34 mouse cellular contexts compared by ENCODE assay signal in the genomic region with DNA sequence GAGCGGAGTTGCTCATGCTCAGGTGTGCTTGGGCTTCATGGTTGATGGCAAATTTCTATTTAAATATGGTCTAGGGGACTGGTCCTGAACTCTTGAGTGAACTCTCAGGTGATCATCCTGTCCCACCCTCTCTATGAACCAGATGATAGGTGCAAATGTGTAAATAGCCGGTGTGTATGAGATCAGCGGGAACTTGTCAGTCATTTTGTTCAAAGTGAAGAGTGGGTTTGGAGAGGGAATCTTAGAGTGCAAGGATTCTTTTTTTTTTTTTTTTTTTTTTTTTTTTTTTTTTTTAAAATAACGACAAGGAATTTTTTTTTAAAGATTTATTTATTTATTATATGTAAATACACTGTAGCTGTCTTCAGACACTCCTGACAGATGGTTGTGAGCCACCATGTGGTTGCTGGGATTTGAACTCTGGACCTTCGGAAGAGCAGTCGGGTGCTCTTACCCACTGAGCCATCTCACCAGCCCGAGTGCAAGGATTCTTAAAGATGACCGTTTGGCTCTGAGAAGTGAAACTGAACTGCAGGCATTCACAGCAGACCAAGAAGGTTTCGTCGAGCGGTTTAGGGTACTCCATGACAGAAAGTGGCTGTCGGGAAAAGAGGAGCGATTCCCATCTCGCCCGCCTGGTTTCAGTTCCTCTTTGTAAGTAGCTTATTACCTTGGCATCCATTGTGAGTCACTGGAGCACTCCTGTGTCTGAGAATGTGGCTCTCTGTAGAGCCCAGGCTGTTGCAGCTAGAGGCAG. TPM values are rescaled to one million over a fixed set of nuclear protein-coding genes. Genes with fewer than 3 reads are reported as not detected.
A peak's percentile ranks its signal among the peaks of the same experiment; 100 is the strongest.
DNase-seq lines count a peak whose midpoint lies in the region; ATAC-seq and TF ChIP-seq lines count a peak whose summit lies in the region.
"Had no signal": no experiment of that assay in that cellular context is flagged by ENCODE, and none has a peak within 500 bp of the region (broad histone marks: within the 10 kb centered on the region; RNA-seq: fewer than 3 reads in every experiment).

No protein-coding gene starts in this region.

- no peak overlapping the region for H3K4me2 ChIP-seq in liver, postnatal 0 days (ENCODE audit: low read depth, low read length)
- no peak overlapping the region for H3K4me2 ChIP-seq in liver, embryonic 12.5 days
- H3K4me2 ChIP-seq: embryonic facial prominence, embryonic 13.5 days; heart, embryonic 15.5 days; intestine, embryonic 15.5 days; limb, embryonic 13.5 days; liver, embryonic 11.5 days; midbrain, embryonic 15.5 days; neural tube, embryonic 12.5 days; stomach, embryonic 15.5 days had no signal

- no peaks in the 10 kb centered on the region for H3K9me3 ChIP-seq in liver, postnatal 0 days (ENCODE audit: low read length)
- no peaks in the 10 kb centered on the region for H3K9me3 ChIP-seq in liver, embryonic 12.5 days (replicated peaks)
- H3K9me3 ChIP-seq in E14TG2a.4 (ENCODE audit: low read length), result no peaks in the 10 kb centered on the region
- H3K9me3 ChIP-seq: embryonic facial prominence, embryonic 13.5 days; heart, embryonic 15.5 days; intestine, embryonic 15.5 days; limb, embryonic 13.5 days; midbrain, embryonic 10.5 days; midbrain, embryonic 15.5 days; neural tube, embryonic 12.5 days; stomach, embryonic 15.5 days had no signal

- H3K4me1 ChIP-seq in liver, postnatal 0 days (ENCODE audit: insufficient read depth), result no peaks in the 10 kb centered on the region
- peaks cover 29% of the 10 kb centered on the region for H3K4me1 ChIP-seq in liver, embryonic 12.5 days
- peaks cover 30% of the 10 kb centered on the region for H3K4me1 ChIP-seq in E14TG2a.4 (replicated peaks; ENCODE audit: low read depth, low read length)
- H3K4me1 ChIP-seq: heart, embryonic 15.5 days had no signal

- 0 out of 2 replicates have a peak, but pooled peaks have one; percentile 17 for ATAC-seq in liver, postnatal 0 days
- no peak for ATAC-seq in liver, embryonic 12.5 days
- peak; percentile 65 for ATAC-seq in megakaryocyte progenitor cell, adult 5-6 weeks (replicated peaks; ENCODE audit: poor library complexity)
- ATAC-seq in CD4-positive, CD25-positive, alpha-beta regulatory T cell, adult 4 months, result no peak
- ATAC-seq: activated CD4-positive, CD25-positive, alpha-beta regulatory T cell, adult 4 months; forebrain, embryonic 16.5 days; hindbrain, embryonic 16.5 days; intestine, embryonic 15.5 days; midbrain, embryonic 15.5 days had no signal

- H3K36me3 ChIP-seq in liver, postnatal 0 days (replicated peaks; ENCODE audit: insufficient read depth, low read length), result peaks cover 31% of the 10 kb centered on the region
- peaks cover 90% of the 10 kb centered on the region for H3K36me3 ChIP-seq in liver, embryonic 12.5 days
- peaks cover 53% of the 10 kb centered on the region for H3K36me3 ChIP-seq in E14TG2a.4 (ENCODE audit: insufficient read depth, low read length)

- H3K27ac ChIP-seq in liver, postnatal 0 days (ENCODE audit: low read depth), result no peak overlapping the region
- no peak overlapping the region for H3K27ac ChIP-seq in liver, embryonic 12.5 days
- H3K27ac ChIP-seq: embryonic facial prominence, embryonic 13.5 days; heart, embryonic 15.5 days; intestine, embryonic 15.5 days; limb, embryonic 13.5 days; macrophage; midbrain, embryonic 10.5 days; midbrain, embryonic 15.5 days; neural tube, embryonic 12.5 days; stomach, embryonic 15.5 days had no signal

- TF ChIP-seq CTCF in liver, postnatal 0 days (IDR thresholded peaks at IDR 0.05; ENCODE audit: low read depth), result no peak
- TF ChIP-seq CTCF in E14TG2a.4 (conservative IDR thresholded peaks at IDR 0.05; ENCODE audit: low read length), result no peak

- H3K4me3 ChIP-seq in liver, postnatal 0 days (ENCODE audit: low read depth, low read length), result no peak overlapping the region
- no peak overlapping the region for H3K4me3 ChIP-seq in liver, embryonic 12.5 days
- H3K4me3 ChIP-seq in E14TG2a.4 (replicated peaks; ENCODE audit: low read length), result 0 out of 2 replicates have a peak overlapping the region, but pooled peaks have one; percentile 20
- H3K4me3 ChIP-seq: embryonic facial prominence, embryonic 13.5 days; gastrocnemius, adult 2 months; heart, embryonic 15.5 days; intestine, embryonic 15.5 days; left cerebral cortex, adult 2 months; limb, embryonic 13.5 days; midbrain, embryonic 10.5 days; midbrain, embryonic 15.5 days; myocyte; neural tube, embryonic 12.5 days; stomach, embryonic 15.5 days had no signal

- no peak for DNase-seq in liver, postnatal 0 days
- peak; percentile 48 for DNase-seq in R1 (ENCODE audit: low read depth, low spot score)
- DNase-seq in thymus, postnatal 10 days (ENCODE audit: low spot score in 2 of 2), result no peak
- DNase-seq in right cerebral cortex, adult 18-20 months, result no peak
- DNase-seq: adrenal gland, postnatal 10 days; B cell, adult 2 months; cerebellum, adult 9-10 months; cerebellum, postnatal 36 days; embryo, embryonic 11 days; gastrocnemius, adult 2 months; gastrocnemius, postnatal 36 days; kidney, adult 9 months; kidney, postnatal 14 days; lung, adult 18-20 months; thymus, postnatal 14 days had no signal

- no peak overlapping the region for H3K9ac ChIP-seq in liver, postnatal 0 days (replicated peaks)
- H3K9ac ChIP-seq in liver, embryonic 12.5 days, result no peak overlapping the region
- H3K9ac ChIP-seq: embryonic facial prominence, embryonic 13.5 days; heart, embryonic 15.5 days; intestine, embryonic 15.5 days; limb, embryonic 13.5 days; midbrain, embryonic 15.5 days; neural tube, embryonic 12.5 days; stomach, embryonic 15.5 days had no signal

- WGBS in liver, postnatal 0 days (ENCODE audit: insufficient replicate concordance), result 84% methylated on average over 15 of the region's 15 CpGs
- WGBS in liver, embryonic 12.5 days (ENCODE audit: insufficient replicate concordance), result 81% methylated on average over 15 of the region's 15 CpGs

- no peak for TF ChIP-seq EP300 in liver, postnatal 0 days (IDR thresholded peaks at IDR 0.05; ENCODE audit: low read depth)

- no peaks in the 10 kb centered on the region for H3K27me3 ChIP-seq in liver, postnatal 0 days (ENCODE audit: insufficient read depth, low read length)
- no peaks in the 10 kb centered on the region for H3K27me3 ChIP-seq in liver, embryonic 12.5 days (replicated peaks)
- H3K27me3 ChIP-seq in E14TG2a.4 (ENCODE audit: insufficient read depth, low read length), result no peaks in the 10 kb centered on the region
- H3K27me3 ChIP-seq: embryonic facial prominence, embryonic 13.5 days; heart, embryonic 15.5 days; intestine, embryonic 15.5 days; limb, embryonic 13.5 days; midbrain, embryonic 15.5 days; neural tube, embryonic 12.5 days; stomach, embryonic 15.5 days had no signal

RNA-seq across cellular contexts. Expression of a gene that starts 21.1 kb away (rescaled TPM):
- polyA plus RNA-seq in liver, postnatal 0 days (2015; fragmentation: Nextera tagmentation; extraction: Ambion mirVana), result 5.8 and 5.9 TPM in 2 replicates
- 15.2 and 15.8 TPM in 2 replicates for polyA plus RNA-seq in liver, embryonic 12.5 days (2016; fragmentation: Nextera tagmentation; extraction: Ambion mirVana)
- total RNA-seq in megakaryocyte progenitor cell, adult 5-6 weeks (2015), result 60.3 and 60.4 TPM in 2 replicates
- 36.9 and 39.1 TPM in 2 replicates for total RNA-seq in megakaryocyte progenitor cell, adult 5-6 weeks (2017)
- polyA plus RNA-seq in CD4-positive, CD25-positive, alpha-beta regulatory T cell, adult 4 months (2017; shearing (Covaris generic)), result 10 to 100 TPM; 42.5 to 49.0 TPM

Comparison
In these comparisons a context has a peak if more than half of its experiments do, and no peak if none do; other contexts are left out.
1. ATAC-seq: peak in liver, postnatal 0 days (single experiment) and megakaryocyte progenitor cell, adult 5-6 weeks (single experiment); none in liver, embryonic 12.5 days (single experiment) and CD4-positive, CD25-positive, alpha-beta regulatory T cell, adult 4 months (single experiment).